Mouse (Mus musculus) urinary bladder, postnatal 36 days (tissue): ENCODE measurements around the gene Rcl1.

ENCODE experiments used
- DNase-seq, 2 experiments: peaks; one replicate each; pipeline ENCODE4 v3.0.0; 2022; ENCODE audit warnings: low spot score in 2 of 2, mixed read lengths in 1 of 2

Gene Rcl1

GRCm38 (mm10) chr19:29151443-29151842 is 50.3 kb downstream of the Rcl1 start:
- no peak for DNase-seq

- no peak for DNase-seq
These were observed 54.4 kb downstream of the Rcl1 start for GRCm38 (mm10) chr19:29155552-29155951.

GRCm38 (mm10) chr19:29156417-29156816 is 55.2 kb downstream of the Rcl1 start:
- no peak for DNase-seq

GRCm38 (mm10) chr19:29157678-29158466 is 56.7 kb downstream of the Rcl1 start:
- no peak for DNase-seq

- no peak for DNase-seq
These were observed 57.3 kb downstream of the Rcl1 start for GRCm38 (mm10) chr19:29158486-29158885.

GRCm38 (mm10) chr19:29163817-29164527 is 62.8 kb downstream of the Rcl1 start:
- no peak for DNase-seq

GRCm38 (mm10) chr19:29164528-29165166 is 63.5 kb downstream of the Rcl1 start:
- no peak for DNase-seq

- no peak for DNase-seq
These were observed 66.8 kb downstream of the Rcl1 start for GRCm38 (mm10) chr19:29167938-29168337.

GRCm38 (mm10) chr19:29180336-29180735 is 79.2 kb downstream of the Rcl1 start:
- no peak for DNase-seq

GRCm38 (mm10) chr19:29182166-29182565 is 81.0 kb downstream of the Rcl1 start:
- no peak for DNase-seq

GRCm38 (mm10) chr19:29185122-29185521 is 83.9 kb downstream of the Rcl1 start:
- no peak for DNase-seq

- DNase-seq, result no peak
These were observed 84.5 kb downstream of the Rcl1 start for GRCm38 (mm10) chr19:29185552-29186232.

GRCm38 (mm10) chr19:29188879-29189278 is 87.7 kb downstream of the Rcl1 start:
- DNase-seq, result no peak
